Mouse (Mus musculus): Measurements from ENCODE around the gene Ccl2.

GRCm38 (mm10) chr11:82063454-82063853 lies 28.1 kb downstream of the Ccl2 start:
- no peak for TF ChIP-seq POLR2A (IDR thresholded peaks at IDR 0.05; ENCODE audit: low read depth, low read length)
- no peak for TF ChIP-seq CTCF (conservative IDR thresholded peaks at IDR 0.05; ENCODE audit: insufficient read depth, insufficient read length, low read depth, low read length)
